Comparison of ENCODE assay signal across 19 mouse cellular contexts in genomic region chr5:135723165-135723751, GRCm38 (mm10). TPM values are rescaled to one million over a fixed set of nuclear protein-coding genes. Genes with fewer than 3 reads are reported as not detected.
DNase-seq lines count a peak whose midpoint lies in the region; ATAC-seq and TF ChIP-seq lines count a peak whose summit lies in the region.
"Had no signal": no experiment of that assay in that cellular context is flagged by ENCODE, and none has a peak within 500 bp of the region (broad histone marks: within the 10 kb centered on the region; RNA-seq: fewer than 3 reads in every experiment).

No protein-coding gene starts in this region.

- no peak overlapping the region for H3K4me2 ChIP-seq in hindbrain, embryonic 11.5 days (replicated peaks; ENCODE audit: low read depth, low read length)
- H3K4me2 ChIP-seq in limb, embryonic 11.5 days (ENCODE audit: low read depth, severe bottlenecking) = no peak overlapping the region
- H3K4me2 ChIP-seq: forebrain, embryonic 15.5 days; hindbrain, embryonic 15.5 days; midbrain, embryonic 15.5 days had no signal

- no peak for ATAC-seq in hindbrain, embryonic 11.5 days (ENCODE audit: low FRiP score)
- ATAC-seq in limb, embryonic 11.5 days (ENCODE audit: insufficient number of reproducible peaks, low FRiP score, low TSS enrichment, low read depth) = no peak
- ATAC-seq: forebrain, embryonic 15.5 days; midbrain, embryonic 15.5 days had no signal

- H3K27ac ChIP-seq in hindbrain, embryonic 10.5 days = 0 out of 2 replicates have a peak overlapping the region, but pooled peaks have one; percentile 29
- no peak overlapping the region for H3K27ac ChIP-seq in hindbrain, embryonic 11.5 days (ENCODE audit: low read depth, low read length)
- H3K27ac ChIP-seq in brown adipose tissue, adult 24 weeks (replicated peaks; ENCODE audit: low read depth, low read length) = peak overlapping the region; percentile 47
- 0 out of 2 replicates have a peak overlapping the region, but pooled peaks have one; percentile 24 for H3K27ac ChIP-seq in limb, embryonic 11.5 days (replicated peaks; ENCODE audit: low read depth, low read length)
- no peak overlapping the region for H3K27ac ChIP-seq in left cerebral cortex, adult 2 months
- H3K27ac ChIP-seq: hindbrain, embryonic 15.5 days; liver, embryonic 14.5 days had no signal

- peaks cover 35% of the 10 kb centered on the region for H3K36me3 ChIP-seq in hindbrain, embryonic 10.5 days
- no peaks in the 10 kb centered on the region for H3K36me3 ChIP-seq in hindbrain, embryonic 11.5 days (ENCODE audit: control insufficient read depth, insufficient read depth, low read length)
- no peaks in the 10 kb centered on the region; the same call in 1 of the 2 replicates for H3K36me3 ChIP-seq in limb, embryonic 11.5 days (ENCODE audit: control insufficient read depth, insufficient read depth, low read length)
- H3K36me3 ChIP-seq: hindbrain, embryonic 15.5 days had no signal

- H3K4me1 ChIP-seq in hindbrain, embryonic 10.5 days (replicated peaks) = peaks cover 65% of the 10 kb centered on the region
- H3K4me1 ChIP-seq in hindbrain, embryonic 11.5 days (replicated peaks; ENCODE audit: control insufficient read depth, insufficient read depth, low read length) = peaks cover 28% of the 10 kb centered on the region
- H3K4me1 ChIP-seq in brown adipose tissue, adult 24 weeks (ENCODE audit: control insufficient read depth, insufficient read depth, insufficient read length, low read length) = peaks cover 37% of the 10 kb centered on the region
- peaks cover 42% of the 10 kb centered on the region for H3K4me1 ChIP-seq in limb, embryonic 11.5 days (ENCODE audit: control insufficient read depth, insufficient read depth, low read length)

- 77% methylated on average over 3 of the region's 3 CpGs for WGBS in hindbrain, embryonic 10.5 days
- 82% methylated on average over 3 of the region's 3 CpGs for WGBS in hindbrain, embryonic 11.5 days
- 42% methylated on average over 3 of the region's 3 CpGs for WGBS in limb, embryonic 11.5 days

- intact Hi-C loops in left cerebral cortex, adult 2 months (cut with DNase I) = no loop called here

- no peak overlapping the region for H3K4me3 ChIP-seq in hindbrain, embryonic 10.5 days
- no peak overlapping the region for H3K4me3 ChIP-seq in hindbrain, embryonic 11.5 days (ENCODE audit: low read depth, low read length)
- H3K4me3 ChIP-seq in brown adipose tissue, adult 24 weeks (ENCODE audit: insufficient read depth, low read depth, low read length) = no peak overlapping the region
- no peak overlapping the region for H3K4me3 ChIP-seq in limb, embryonic 11.5 days (ENCODE audit: low read depth, low read length)
- no peak overlapping the region for H3K4me3 ChIP-seq in left cerebral cortex, adult 2 months
- H3K4me3 ChIP-seq: forebrain, embryonic 15.5 days; hindbrain, embryonic 15.5 days; megakaryocyte, embryonic 14.5 days; midbrain, embryonic 15.5 days had no signal

- no peak for TF ChIP-seq CTCF in left cerebral cortex, adult 2 months (IDR thresholded peaks at IDR 0.05)

- H3K27me3 ChIP-seq in hindbrain, embryonic 10.5 days (ENCODE audit: insufficient read depth, poor library complexity, severe bottlenecking) = no peaks in the 10 kb centered on the region
- no peaks in the 10 kb centered on the region for H3K27me3 ChIP-seq in hindbrain, embryonic 11.5 days (ENCODE audit: control insufficient read depth, insufficient read depth, low read length)
- H3K27me3 ChIP-seq in limb, embryonic 11.5 days (ENCODE audit: control insufficient read depth, insufficient read depth, low read length) = no peaks in the 10 kb centered on the region
- H3K27me3 ChIP-seq: forebrain, embryonic 15.5 days; hindbrain, embryonic 15.5 days; midbrain, embryonic 15.5 days had no signal

- H3K9ac ChIP-seq in hindbrain, embryonic 11.5 days (ENCODE audit: low read depth, low read length) = no peak overlapping the region
- no peak overlapping the region for H3K9ac ChIP-seq in limb, embryonic 11.5 days (ENCODE audit: low read length)
- H3K9ac ChIP-seq: forebrain, embryonic 15.5 days; hindbrain, embryonic 15.5 days; liver, embryonic 14.5 days; midbrain, embryonic 15.5 days had no signal

- no peaks in the 10 kb centered on the region for H3K9me3 ChIP-seq in hindbrain, embryonic 10.5 days
- H3K9me3 ChIP-seq in hindbrain, embryonic 11.5 days (ENCODE audit: control insufficient read depth, low read length) = no peaks in the 10 kb centered on the region
- H3K9me3 ChIP-seq in limb, embryonic 11.5 days (ENCODE audit: control insufficient read depth, low read length) = no peaks in the 10 kb centered on the region
- H3K9me3 ChIP-seq: forebrain, embryonic 15.5 days; hindbrain, embryonic 15.5 days; megakaryocyte, embryonic 14.5 days; midbrain, embryonic 15.5 days had no signal

- DNase-seq in hindbrain, embryonic 10.5 days (ENCODE audit: low spot score) = no peak
- DNase-seq in hindbrain, embryonic 11.5 days (ENCODE audit: low spot score) = no peak
- peak; percentile 37 for DNase-seq in 3T3-L1 (ENCODE audit: low read depth, low spot score)
- no peak for DNase-seq in limb, embryonic 11.5 days (ENCODE audit: low spot score)
- DNase-seq in right cerebral cortex, adult 18-20 months = no peak
- DNase-seq in frontal cortex, postnatal 25 days (ENCODE audit: low spot score in 2 of 2) = no peak
- no peak for DNase-seq in left cerebral cortex, adult 2 months (ENCODE audit: extremely low spot score in 1 of 2, low spot score in 2 of 2)
- DNase-seq: cerebellum, postnatal 14 days; heart, adult 18-20 months; lung, postnatal 10 days had no signal

RNA-seq across cellular contexts. Expression of gene Tmem120a, which starts 21.0 kb away (rescaled TPM):
- 67.0 and 74.3 TPM in 2 replicates for polyA plus RNA-seq in hindbrain, embryonic 10.5 days (2016; fragmentation: Nextera tagmentation; extraction: Ambion mirVana)
- polyA plus RNA-seq in hindbrain, embryonic 11.5 days (2014; fragmentation: Nextera tagmentation; extraction: Ambion mirVana) = 62.5 and 70.0 TPM in 2 replicates
- 131 and 304 TPM in 2 replicates for polyA plus RNA-seq in brown adipose tissue, adult 24 weeks (2012; ENCODE audit: insufficient read depth, insufficient read length, missing spikeins)
- polyA plus RNA-seq in limb, embryonic 11.5 days (2014; fragmentation: Nextera tagmentation; extraction: Ambion mirVana) = 43.6 and 49.5 TPM in 2 replicates
- total RNA-seq in left cerebral cortex, adult 2 months (2021) = 10 to 100 TPM; 18.3 to 18.4 TPM

RNA-seq across cellular contexts. Expression of gene Por, which starts 53.4 kb away (rescaled TPM):
- 105 and 106 TPM in 2 replicates for polyA plus RNA-seq in hindbrain, embryonic 10.5 days (2016; fragmentation: Nextera tagmentation; extraction: Ambion mirVana)
- polyA plus RNA-seq in hindbrain, embryonic 11.5 days (2014; fragmentation: Nextera tagmentation; extraction: Ambion mirVana) = 63.0 and 73.1 TPM in 2 replicates
- 138 and 156 TPM in 2 replicates for polyA plus RNA-seq in brown adipose tissue, adult 24 weeks (2012; ENCODE audit: insufficient read depth, insufficient read length, missing spikeins)
- polyA plus RNA-seq in limb, embryonic 11.5 days (2014; fragmentation: Nextera tagmentation; extraction: Ambion mirVana) = 111 and 121 TPM in 2 replicates
- total RNA-seq in left cerebral cortex, adult 2 months (2021) = 10 to 100 TPM; 86.0 to 93.6 TPM

RNA-seq across cellular contexts. Expression of gene Styxl1, which starts 54.9 kb away (rescaled TPM):
- polyA plus RNA-seq in hindbrain, embryonic 10.5 days (2016; fragmentation: Nextera tagmentation; extraction: Ambion mirVana) = 0.24 and 0.43 TPM in 2 replicates
- 0.36 and 0.54 TPM in 2 replicates for polyA plus RNA-seq in hindbrain, embryonic 11.5 days (2014; fragmentation: Nextera tagmentation; extraction: Ambion mirVana)
- not detected in 2 replicates for polyA plus RNA-seq in brown adipose tissue, adult 24 weeks (2012; ENCODE audit: insufficient read depth, insufficient read length, missing spikeins)
- 0.40 TPM in 1 of 2 replicates, not detected in the other for polyA plus RNA-seq in limb, embryonic 11.5 days (2014; fragmentation: Nextera tagmentation; extraction: Ambion mirVana)
- not detected for total RNA-seq in left cerebral cortex, adult 2 months (2021)
- total RNA-seq: gastrocnemius, adult 8-10 months; heart, adult 18-20 months; left cerebral cortex, postnatal 25 days had no signal
- polyA plus RNA-seq: C2C12 had no signal

RNA-seq across cellular contexts. Expression of gene Mdh2, which starts 55.0 kb away (rescaled TPM):
- polyA plus RNA-seq in hindbrain, embryonic 10.5 days (2016; fragmentation: Nextera tagmentation; extraction: Ambion mirVana) = 609 and 683 TPM in 2 replicates
- polyA plus RNA-seq in hindbrain, embryonic 11.5 days (2014; fragmentation: Nextera tagmentation; extraction: Ambion mirVana) = 620 and 621 TPM in 2 replicates
- polyA plus RNA-seq in brown adipose tissue, adult 24 weeks (2012; ENCODE audit: insufficient read depth, insufficient read length, missing spikeins) = 1,985 and 2,008 TPM in 2 replicates
- 550 and 569 TPM in 2 replicates for polyA plus RNA-seq in limb, embryonic 11.5 days (2014; fragmentation: Nextera tagmentation; extraction: Ambion mirVana)
- total RNA-seq in left cerebral cortex, adult 2 months (2021) = 100 to 1,000 TPM; 379 to 386 TPM

Comparison
In these comparisons a context has a peak if more than half of its experiments do, and no peak if none do; other contexts are left out.
1. H3K27ac ChIP-seq: peak in hindbrain, embryonic 10.5 days (single experiment), brown adipose tissue, adult 24 weeks (single experiment) and limb, embryonic 11.5 days (single experiment); none in hindbrain, embryonic 11.5 days (single experiment) and left cerebral cortex, adult 2 months (single experiment).